Mouse (Mus musculus) WW6 (cell line): ENCODE measurements around the gene Orc1.

Experiments
- DNase-seq: peaks from one replicate; pipeline ENCODE4 v3.0.0-alpha.2; 2013; ENCODE audit warnings: low read depth, low spot score

Gene Orc1

DNA sequence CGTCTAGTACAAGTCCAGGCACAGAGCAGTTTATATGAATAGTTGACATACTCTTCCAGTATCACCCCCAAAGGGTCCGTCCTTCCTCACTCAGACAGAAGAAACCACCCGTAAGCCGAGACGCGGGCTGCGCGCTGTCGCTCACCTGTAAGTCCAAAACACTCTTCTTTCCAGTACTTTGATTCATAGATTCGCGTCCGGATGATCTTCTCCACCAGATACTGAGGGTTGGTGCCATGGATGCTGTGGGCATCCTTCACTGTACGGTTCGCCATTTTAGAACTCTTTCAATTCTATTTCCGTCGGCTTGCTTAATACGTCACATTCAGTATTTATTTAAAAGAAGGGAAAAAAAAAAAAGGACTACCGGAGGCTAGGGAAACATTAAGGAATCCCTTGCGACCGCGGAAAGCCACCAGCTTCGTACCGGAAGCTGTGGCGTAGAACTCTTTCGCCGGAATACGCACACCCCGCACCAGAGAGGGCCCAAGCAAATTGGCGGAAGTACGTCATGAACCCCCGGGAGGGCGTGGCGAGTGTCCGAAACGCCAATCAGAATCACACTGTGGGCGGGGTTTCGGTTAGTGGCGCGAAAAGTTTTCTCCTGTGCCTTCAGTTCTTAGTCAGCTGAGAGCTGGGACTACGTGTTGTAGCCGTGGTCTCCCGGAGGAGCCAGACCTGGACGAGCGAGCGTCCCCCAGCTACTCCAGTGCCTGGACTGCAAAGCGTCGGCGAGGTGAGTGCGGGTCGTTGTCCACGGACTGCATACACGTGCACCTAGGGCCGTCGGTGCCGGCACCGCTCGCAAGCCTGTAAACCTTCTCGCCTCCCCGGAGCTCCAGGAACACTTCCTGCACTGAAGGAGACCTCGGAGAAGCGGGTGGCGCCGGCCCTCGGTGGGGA, at the start of gene Orc1, which contains the start of gene Prpf38a:
Gene Orc1 (plus strand): TSS at position 584 of the 903 bp plus-strand sequence.
Gene Prpf38a (minus strand): TSS at position 497 of the 903 bp plus-strand sequence.
- peak; percentile 93 for DNase-seq

- DNase-seq = no peak
Measured at GRCm38 (mm10) chr4:108539701-108540100, 39.5 kb upstream of the Orc1 start.

DNA sequence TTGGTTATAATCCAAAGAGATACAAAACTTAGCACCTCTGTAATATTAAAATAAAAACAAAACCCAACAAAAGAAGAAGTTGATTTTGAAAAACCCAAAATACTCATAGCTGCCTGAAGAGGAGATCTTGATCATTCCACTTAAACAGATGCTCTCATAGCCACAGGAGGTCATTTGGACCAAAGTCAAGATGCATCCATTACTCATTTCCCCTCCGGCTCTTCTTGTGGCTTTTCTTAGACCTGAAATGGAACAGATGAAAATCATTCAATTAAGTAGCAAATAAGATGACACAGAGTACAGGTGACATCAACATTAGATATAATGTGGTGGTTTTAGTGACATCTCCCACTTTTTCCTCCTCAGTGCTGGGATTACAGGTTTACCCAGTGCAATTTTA, 14.2 kb upstream of the Orc1 start:
- DNase-seq = no peak

DNA sequence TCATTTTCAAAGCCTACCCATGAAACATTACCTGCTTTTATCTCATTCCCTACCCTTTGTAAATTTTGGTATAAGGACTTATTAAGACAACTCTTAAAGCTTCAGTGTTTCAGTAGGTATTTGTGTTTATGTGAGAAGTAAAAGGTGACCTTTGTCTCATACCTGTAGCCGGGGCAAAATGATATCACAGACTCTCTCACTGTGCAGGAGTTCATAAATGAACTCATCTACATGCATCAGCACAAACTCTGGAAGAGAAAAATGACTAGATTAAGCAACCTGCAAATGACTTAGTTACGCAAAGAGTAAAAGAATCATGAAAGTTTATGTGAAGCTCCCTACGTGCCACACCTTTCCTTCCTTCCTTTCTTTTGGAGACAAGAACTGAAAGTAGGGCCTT, 6.6 kb upstream of the Orc1 start:
- no peak for DNase-seq

DNA sequence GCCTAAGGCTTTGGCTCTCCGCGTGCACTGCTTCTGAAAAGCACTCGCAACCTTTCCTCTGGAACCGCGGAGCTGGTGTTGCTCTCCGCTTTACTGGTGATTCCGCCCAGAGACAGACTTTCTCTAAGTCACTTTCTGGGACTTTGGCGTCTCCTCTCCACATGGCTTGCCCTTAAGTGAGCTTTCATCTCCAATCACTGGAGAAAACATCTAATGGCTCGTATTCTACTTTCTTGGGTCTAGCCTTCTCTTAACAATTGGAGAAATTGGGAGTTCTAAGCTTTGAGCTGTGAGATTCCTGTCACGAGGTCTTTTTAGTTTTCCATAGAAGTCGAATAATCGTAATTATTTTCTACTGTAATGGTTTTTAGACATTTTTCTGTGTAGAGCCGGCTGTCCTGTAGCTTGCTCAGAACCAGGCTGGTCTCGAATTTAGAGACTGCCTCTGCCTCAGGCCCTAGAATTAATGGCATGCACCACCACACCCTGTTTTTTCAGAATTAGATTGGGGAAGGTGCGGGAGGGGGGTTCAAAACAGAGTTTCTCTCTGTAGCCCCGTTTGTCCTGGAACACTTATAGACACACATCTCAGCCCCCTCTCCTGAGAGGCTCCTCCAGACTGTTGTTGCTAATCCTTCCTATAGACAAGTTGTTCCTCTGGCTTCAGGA, 654 bp downstream of the Orc1 start:
- no peak for DNase-seq

- DNase-seq = no peak
Measured at GRCm38 (mm10) chr4:108593376-108593775, 14.2 kb downstream of the Orc1 start.

GRCm38 (mm10) chr4:108595785-108596184, 16.6 kb downstream of the Orc1 start:
- DNase-seq = no peak

DNA sequence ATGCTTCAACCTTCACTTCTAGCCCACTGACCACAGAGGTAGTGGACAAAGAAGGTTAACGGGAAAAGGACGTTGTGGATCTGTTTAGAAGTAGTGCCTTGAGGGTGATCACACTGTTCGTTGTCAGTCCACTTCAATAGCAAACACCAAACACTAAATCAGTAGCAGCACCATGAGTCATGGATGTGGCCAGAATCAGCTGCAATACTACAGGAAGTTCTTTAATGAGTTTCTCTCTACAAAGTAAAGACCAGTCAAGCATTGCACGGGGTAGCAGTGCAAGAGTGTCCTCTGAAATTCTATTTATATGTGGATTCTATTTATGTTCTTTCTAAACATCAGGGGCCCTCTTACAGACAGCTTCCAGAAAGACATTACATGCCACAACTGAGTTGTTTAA, 19.1 kb downstream of the Orc1 start:
- DNase-seq = no peak

DNA sequence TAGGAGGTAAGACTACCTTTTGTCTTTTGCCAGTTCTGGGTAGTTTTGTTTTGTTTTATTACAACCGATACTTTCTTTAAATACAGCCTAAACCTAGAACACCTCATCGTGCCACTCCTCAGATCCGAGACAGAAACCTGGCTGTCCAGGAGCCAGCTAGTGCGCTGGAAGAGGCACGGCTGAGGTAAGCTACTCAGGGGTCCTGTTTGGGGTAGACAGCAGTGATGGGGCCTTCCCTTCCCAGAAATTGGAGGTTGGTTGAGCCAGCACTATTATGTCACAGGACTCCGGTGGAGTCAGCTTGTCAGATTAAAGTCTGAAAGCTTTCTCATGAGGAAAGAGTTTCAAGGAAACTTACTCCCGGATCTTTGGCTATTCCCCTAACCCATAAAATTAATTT, 22.6 kb downstream of the Orc1 start:
- no peak for DNase-seq

GRCm38 (mm10) chr4:108608651-108609050, 29.4 kb downstream of the Orc1 start:
- DNase-seq = no peak

- no peak for DNase-seq
Measured at GRCm38 (mm10) chr4:108610935-108611334, 31.7 kb downstream of the Orc1 start.

DNA sequence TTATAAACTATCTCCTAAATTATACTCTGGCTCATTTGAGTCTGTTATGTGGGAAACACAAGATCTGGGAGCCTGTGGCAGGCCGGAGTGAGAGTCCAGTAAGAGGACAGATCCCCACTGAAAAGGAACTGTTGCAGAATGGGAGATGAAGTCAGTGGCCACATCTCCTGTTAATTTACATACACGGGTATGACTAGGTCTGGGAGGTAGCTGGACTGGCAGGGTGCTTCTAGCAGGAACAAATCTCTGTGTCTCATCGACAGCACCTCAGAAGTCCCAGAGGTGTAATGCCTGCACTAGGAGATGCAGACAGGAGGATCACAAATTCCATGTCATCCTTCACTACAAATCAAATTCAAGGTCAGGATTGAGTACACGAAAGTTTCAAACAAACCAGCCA, 39.4 kb downstream of the Orc1 start:
- no peak for DNase-seq

- no peak for DNase-seq
Measured at GRCm38 (mm10) chr4:108619165-108619564, 39.9 kb downstream of the Orc1 start.

GRCm38 (mm10) chr4:108619587-108620341, 40.5 kb downstream of the Orc1 start, which contains the start of gene Cc2d1b:
Gene Cc2d1b (plus strand): TSS chr4:108619940.
- peak; percentile 90 for DNase-seq

- no peak for DNase-seq
Measured at GRCm38 (mm10) chr4:108620536-108620935, 41.3 kb downstream of the Orc1 start.

- no peak for DNase-seq
Measured at GRCm38 (mm10) chr4:108621504-108621903, 42.3 kb downstream of the Orc1 start.

GRCm38 (mm10) chr4:108627066-108627465, 47.8 kb downstream of the Orc1 start:
- DNase-seq = no peak

GRCm38 (mm10) chr4:108629363-108629880, 50.2 kb downstream of the Orc1 start:
- DNase-seq = no peak

- DNase-seq = no peak
Measured at GRCm38 (mm10) chr4:108630096-108630495, 50.9 kb downstream of the Orc1 start.

GRCm38 (mm10) chr4:108631616-108632015, 52.4 kb downstream of the Orc1 start:
- no peak for DNase-seq

GRCm38 (mm10) chr4:108633703-108634102, 54.5 kb downstream of the Orc1 start:
- DNase-seq = no peak

DNA sequence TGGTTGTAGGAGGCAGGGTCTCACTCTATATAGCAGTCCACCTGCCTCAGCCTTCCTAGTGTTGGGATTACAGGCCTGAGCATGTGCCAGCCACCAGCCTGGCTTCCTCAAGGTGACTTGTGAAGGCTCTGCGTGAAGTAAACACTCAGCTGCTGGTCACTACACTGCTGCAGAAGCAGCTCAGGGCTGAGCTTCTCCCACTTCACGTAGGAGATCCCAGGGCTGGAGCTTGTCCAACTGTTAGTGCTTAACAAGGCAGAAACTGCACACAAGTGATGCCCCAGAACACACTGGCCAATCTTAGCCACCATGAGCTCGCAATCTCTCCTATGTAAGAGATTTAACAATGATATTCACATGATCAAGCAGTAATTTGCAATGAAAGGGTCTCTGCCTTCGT, 55.5 kb downstream of the Orc1 start:
- no peak for DNase-seq
